Mouse (Mus musculus): ENCODE measurements at regions not wholly inside any gene's neighbourhood (a gene's known extent, or its start where the extent isn't known, plus 50 kb on each side); places are given as distances from the start of the nearest gene placed in this dataset.

GRCm38 (mm10) chr10:117522373-117522772 lies 106.9 kb upstream of the Cpm start:
- no peak overlapping the region for H3K4me3 ChIP-seq (ENCODE audit: control insufficient read depth, low read depth, low read length)
- H3K27ac ChIP-seq (ENCODE audit: control insufficient read depth, insufficient read depth, low read depth, low read length), result no peak overlapping the region
- H3K36me3 ChIP-seq (ENCODE audit: control insufficient read depth, insufficient read depth, low read length), result no peaks in the 10 kb centered on the region
- no peak for TF ChIP-seq CTCF (IDR thresholded peaks at IDR 0.05; ENCODE audit: control insufficient read depth, insufficient read depth, insufficient replicate concordance, low read depth, low read length)
- TF ChIP-seq POLR2A (IDR thresholded peaks at IDR 0.05; ENCODE audit: control insufficient read depth, low read depth, low read length), result no peak
- H3K4me1 ChIP-seq (ENCODE audit: control insufficient read depth, insufficient read depth, low read length), result no peaks in the 10 kb centered on the region
- H3K27me3 ChIP-seq (ENCODE audit: control insufficient read depth, insufficient read depth, low read length), result no peaks in the 10 kb centered on the region

DNA sequence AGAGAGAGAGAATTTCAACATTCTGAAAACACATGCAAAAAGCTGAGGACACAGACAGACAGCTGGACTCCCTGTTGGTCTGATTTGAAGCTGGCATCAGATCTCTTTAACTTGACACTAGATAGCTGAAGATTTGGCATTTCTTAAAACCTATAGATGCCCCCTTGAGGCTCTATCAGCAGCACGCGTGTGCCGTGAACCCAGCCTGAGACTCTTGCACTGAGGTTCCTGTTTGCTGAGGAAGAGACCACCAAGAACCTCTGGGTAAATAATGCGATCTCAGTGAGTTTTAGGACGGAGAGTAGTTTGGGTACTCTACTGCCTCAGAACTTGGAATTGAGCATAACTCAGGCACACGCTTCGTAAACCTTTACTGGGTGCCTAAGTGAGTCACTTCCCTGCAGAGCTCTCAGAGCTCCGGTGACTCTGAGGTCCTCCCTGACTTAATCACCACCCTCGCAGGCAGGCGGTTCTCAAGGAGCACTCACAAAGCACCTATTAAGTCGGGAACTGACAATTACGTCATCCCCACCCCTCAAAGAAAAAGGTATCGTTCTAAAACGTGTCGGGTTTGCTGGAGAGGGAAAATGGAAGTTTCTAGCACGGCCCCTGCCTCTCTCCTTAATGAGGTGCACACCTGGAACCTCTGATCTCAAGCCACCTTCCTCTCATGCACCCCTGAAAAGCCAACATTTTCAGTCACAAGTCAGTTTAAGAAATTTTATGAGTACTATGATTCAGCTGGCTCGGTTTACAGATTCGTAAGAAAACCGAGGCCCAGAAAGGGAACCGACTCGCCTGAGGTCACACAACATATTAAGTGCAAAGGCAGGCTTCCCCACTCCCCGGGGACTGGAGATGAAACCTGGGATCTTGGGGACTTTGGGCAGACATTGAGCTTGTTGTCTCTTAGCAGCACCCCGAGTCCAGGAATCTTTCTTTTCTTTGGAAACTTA lies 107.7 kb upstream of the Cpm start:
- Histone ChIP-seq H3K4me3 (ENCODE audit: control insufficient read depth, low read depth, low read length) (no peak overlapping the region), H3K27ac (ENCODE audit: control insufficient read depth, insufficient read depth, low read depth, low read length) (no peak overlapping the region), H3K27me3 (ENCODE audit: control insufficient read depth, insufficient read depth, low read length) (no peaks in the 10 kb centered on the region), H3K36me3 (ENCODE audit: control insufficient read depth, insufficient read depth, low read length) (no peaks in the 10 kb centered on the region), H3K4me1 (ENCODE audit: control insufficient read depth, insufficient read depth, low read length) (no peaks in the 10 kb centered on the region)
- TF ChIP-seq CTCF (IDR thresholded peaks at IDR 0.05; ENCODE audit: control insufficient read depth, insufficient read depth, insufficient replicate concordance, low read depth, low read length), result no peak
- TF ChIP-seq POLR2A (IDR thresholded peaks at IDR 0.05; ENCODE audit: control insufficient read depth, low read depth, low read length), result no peak

- H3K36me3 ChIP-seq (ENCODE audit: control insufficient read depth, insufficient read depth, low read length), result no peaks in the 10 kb centered on the region
- H3K4me1 ChIP-seq (ENCODE audit: control insufficient read depth, insufficient read depth, low read length), result no peaks in the 10 kb centered on the region
- no peak overlapping the region for H3K4me3 ChIP-seq (ENCODE audit: control insufficient read depth, low read depth, low read length)
- TF ChIP-seq POLR2A (IDR thresholded peaks at IDR 0.05; ENCODE audit: control insufficient read depth, low read depth, low read length), result no peak
- TF ChIP-seq CTCF (IDR thresholded peaks at IDR 0.05; ENCODE audit: control insufficient read depth, insufficient read depth, insufficient replicate concordance, low read depth, low read length), result no peak
- H3K27me3 ChIP-seq (ENCODE audit: control insufficient read depth, insufficient read depth, low read length), result no peaks in the 10 kb centered on the region
- H3K27ac ChIP-seq (ENCODE audit: control insufficient read depth, insufficient read depth, low read depth, low read length), result no peak overlapping the region
Measured at GRCm38 (mm10) chr10:117520536-117521314, 108.6 kb upstream of the Cpm start.

DNA sequence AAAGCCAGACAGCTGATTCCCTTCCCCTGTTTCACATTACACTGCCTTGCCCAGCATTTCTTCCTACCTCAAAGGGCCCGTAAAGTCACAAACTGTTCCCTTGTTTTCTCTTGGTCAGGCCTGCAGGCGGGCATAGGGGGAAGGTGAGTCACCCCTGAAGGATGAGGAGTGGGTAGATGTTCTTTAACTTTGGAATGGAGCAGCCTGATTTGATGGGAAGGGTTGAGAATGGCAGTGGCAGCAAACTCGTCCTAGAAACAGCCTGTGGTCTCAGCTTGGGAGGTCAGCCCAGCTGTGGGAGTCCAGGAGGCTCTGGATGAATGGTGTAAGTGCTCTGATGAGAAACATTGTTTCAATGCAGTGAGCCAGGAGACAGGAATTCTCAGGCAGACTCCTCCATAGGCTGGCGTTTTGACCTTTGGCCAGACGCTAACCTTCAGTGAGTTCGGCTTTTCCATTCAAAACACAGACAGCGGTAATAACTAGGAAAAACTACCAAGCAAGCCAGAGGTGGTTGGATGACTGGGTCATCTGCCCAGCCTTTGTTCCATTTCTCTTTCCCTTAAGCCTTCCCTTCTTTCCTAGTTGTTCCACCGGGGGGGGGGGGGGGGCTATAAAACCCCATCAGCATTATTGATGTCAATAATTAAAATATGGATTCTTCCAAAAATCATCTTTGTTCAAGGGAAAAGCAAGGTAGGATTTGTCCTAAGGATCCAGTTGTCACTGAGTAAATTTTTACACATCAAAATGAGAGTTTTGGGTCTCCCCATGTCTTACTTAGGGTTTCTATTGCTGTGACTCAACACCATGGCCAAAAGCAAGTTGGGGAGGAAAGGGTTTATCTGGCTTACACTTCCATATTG lies 109.4 kb upstream of the Cpm start:
- TF ChIP-seq CTCF (IDR thresholded peaks at IDR 0.05; ENCODE audit: control insufficient read depth, insufficient read depth, insufficient replicate concordance, low read depth, low read length) (no peak), POLR2A (IDR thresholded peaks at IDR 0.05; ENCODE audit: control insufficient read depth, low read depth, low read length) (no peak)
- Histone ChIP-seq H3K36me3 (ENCODE audit: control insufficient read depth, insufficient read depth, low read length) (no peaks in the 10 kb centered on the region), H3K4me1 (ENCODE audit: control insufficient read depth, insufficient read depth, low read length) (peaks cover 3% of the 10 kb centered on the region; the same call in 1 of the 2 replicates), H3K27ac (ENCODE audit: control insufficient read depth, insufficient read depth, low read depth, low read length) (no peak overlapping the region), H3K4me3 (ENCODE audit: control insufficient read depth, low read depth, low read length) (no peak overlapping the region), H3K27me3 (ENCODE audit: control insufficient read depth, insufficient read depth, low read length) (no peaks in the 10 kb centered on the region)

DNA sequence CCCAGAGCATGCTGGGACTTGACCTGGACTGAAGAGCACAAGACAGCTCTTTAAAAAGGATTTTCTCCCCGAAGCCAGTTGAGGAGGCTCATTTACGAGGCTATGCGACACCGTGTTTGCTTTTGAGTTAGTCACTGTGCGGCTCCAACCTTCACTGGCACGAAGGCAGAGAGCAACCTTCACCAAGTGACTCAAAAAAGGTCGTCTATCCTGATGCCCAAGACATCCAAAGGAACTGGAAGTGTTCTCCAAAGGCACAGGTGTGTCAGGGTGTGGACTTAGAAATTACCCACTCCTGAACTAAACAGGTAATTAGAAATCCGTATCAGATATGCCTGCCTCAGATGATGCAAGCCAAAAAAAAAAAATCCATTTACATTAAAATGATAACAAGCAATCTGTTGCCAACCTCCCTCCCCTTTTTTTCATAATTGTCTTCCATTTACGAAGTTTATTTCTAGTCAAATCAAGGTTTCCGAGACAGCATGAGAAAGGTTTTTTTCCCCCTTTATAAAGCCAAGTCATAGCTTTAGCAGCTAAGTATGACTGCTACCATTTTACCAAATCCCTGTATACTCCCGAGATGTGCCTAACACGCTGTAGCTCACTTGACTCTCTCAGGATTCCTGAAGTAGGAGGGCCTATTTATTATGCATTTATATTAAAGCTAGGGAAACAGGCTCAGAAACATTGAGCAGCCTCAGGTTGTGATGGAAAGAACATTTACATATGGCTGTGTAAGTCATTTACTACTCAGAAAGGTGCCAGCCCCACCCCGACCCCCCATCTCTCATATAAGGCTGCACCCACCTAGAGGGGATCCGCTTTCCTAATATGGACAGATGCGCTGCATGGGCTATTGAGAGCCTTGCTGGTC lies 110.3 kb upstream of the Cpm start:
- TF ChIP-seq POLR2A (IDR thresholded peaks at IDR 0.05; ENCODE audit: control insufficient read depth, low read depth, low read length), result no peak
- H3K36me3 ChIP-seq (ENCODE audit: control insufficient read depth, insufficient read depth, low read length), result no peaks in the 10 kb centered on the region
- no peak overlapping the region for H3K27ac ChIP-seq (ENCODE audit: control insufficient read depth, insufficient read depth, low read depth, low read length)
- no peak overlapping the region for H3K4me3 ChIP-seq (ENCODE audit: control insufficient read depth, low read depth, low read length)
- peaks cover 3% of the 10 kb centered on the region; the same call in 1 of the 2 replicates for H3K4me1 ChIP-seq (ENCODE audit: control insufficient read depth, insufficient read depth, low read length)
- no peaks in the 10 kb centered on the region for H3K27me3 ChIP-seq (ENCODE audit: control insufficient read depth, insufficient read depth, low read length)

Data from testis, adult 2 months (tissue).